Mouse (Mus musculus): ENCODE measurements around the gene Aff4. TPM values are rescaled to one million over a fixed set of nuclear protein-coding genes. Genes with fewer than 3 reads are reported as not detected.

Aff4 gene
- polyA plus RNA-seq, 1 experiment from 2014 or later = 83.2 TPM

DNA sequence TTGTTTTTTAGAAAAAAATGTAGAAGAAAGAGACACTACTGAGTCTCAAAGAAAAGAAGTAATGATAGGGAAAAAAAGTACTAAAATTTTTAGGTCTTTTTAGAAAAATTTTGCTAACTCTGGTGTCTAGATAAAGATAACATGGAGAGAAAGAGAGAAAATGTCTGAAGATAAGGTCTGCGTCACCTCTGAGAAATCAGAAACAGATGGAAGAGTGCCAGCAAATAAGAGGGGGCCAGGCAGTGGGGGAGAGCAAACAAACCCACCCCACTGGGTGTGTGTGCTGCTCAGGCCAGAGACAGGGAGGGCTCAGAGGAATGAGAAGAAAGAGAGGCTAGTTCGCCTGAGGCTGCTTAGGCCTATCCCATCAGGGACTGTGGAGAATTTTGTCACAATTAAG, 4.9 kb upstream of the Aff4 start:
- Histone ChIP-seq H3K9ac (no peak overlapping the region), H3K27ac (no peak overlapping the region), H3K36me3 (no peaks in the 10 kb centered on the region), H3K27me3 (no peaks in the 10 kb centered on the region), H3K4me1 (no peaks in the 10 kb centered on the region), H3K4me2 (replicated peaks) (no peak overlapping the region), H3K9me3 (replicated peaks) (no peaks in the 10 kb centered on the region), H3K4me3 (no peak overlapping the region)
- WGBS = 60% methylated on average over 2 of the region's 2 CpGs
- ATAC-seq (ENCODE audit: low FRiP score) = no peak

DNA sequence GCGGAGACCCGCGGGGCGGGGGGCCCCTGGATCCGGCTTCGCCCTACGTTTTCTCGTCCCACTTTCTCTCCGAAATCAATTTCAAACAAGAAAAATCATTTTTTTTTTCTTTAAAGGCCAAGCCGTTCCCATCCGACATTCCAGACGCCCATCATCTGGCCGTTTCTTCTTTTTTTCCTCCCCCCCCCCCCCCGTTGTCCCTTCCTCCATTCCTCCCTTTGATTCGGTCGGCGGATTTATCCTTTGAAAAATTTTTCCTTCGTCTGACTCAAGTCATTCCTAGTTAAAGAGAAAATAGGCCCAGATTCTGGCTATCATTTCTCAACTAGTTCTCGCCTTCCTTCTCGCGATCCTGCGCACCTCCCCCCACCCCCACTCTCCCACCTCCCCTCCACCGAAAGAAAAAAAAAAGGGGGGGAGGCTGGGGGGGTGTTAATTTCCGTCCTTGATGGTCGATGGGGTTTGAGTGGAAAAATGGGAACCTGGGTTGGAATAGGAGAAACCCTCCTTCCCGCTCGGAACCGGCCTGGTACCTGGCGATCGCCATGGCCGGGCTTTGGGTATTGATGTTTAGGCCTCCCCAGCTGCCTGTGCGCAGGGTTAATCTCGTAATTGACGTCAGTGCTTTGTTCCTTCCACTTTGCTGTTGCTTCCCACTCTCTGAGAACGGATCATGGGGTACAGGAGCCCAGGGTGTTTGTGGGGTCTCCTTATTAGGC, 750 bp downstream of the Aff4 start:
- peak; percentile 29; the same call in 1 of the 2 replicates for ATAC-seq (ENCODE audit: low FRiP score)
- Histone ChIP-seq H3K36me3 (no peaks in the 10 kb centered on the region), H3K4me1 (peaks cover 11% of the 10 kb centered on the region), H3K4me3 (peak overlapping the region; percentile 99), H3K9me3 (replicated peaks) (no peaks in the 10 kb centered on the region), H3K4me2 (replicated peaks) (peak overlapping the region; percentile 66), H3K27me3 (no peaks in the 10 kb centered on the region), H3K9ac (peak overlapping the region; percentile 98), H3K27ac (peak overlapping the region; percentile 96)
- 1% methylated on average over 34 of the region's 35 CpGs for WGBS

GRCm38 (mm10) chr11:53351943-53352590, 1.4 kb downstream of the Aff4 start:
- WGBS = 5% methylated on average over 14 of the region's 14 CpGs
- peak overlapping the region; percentile 66 for H3K4me2 ChIP-seq (replicated peaks)
- no peaks in the 10 kb centered on the region for H3K9me3 ChIP-seq (replicated peaks)
- peak overlapping the region; percentile 99 for H3K4me3 ChIP-seq
- H3K36me3 ChIP-seq = no peaks in the 10 kb centered on the region
- peaks cover 11% of the 10 kb centered on the region for H3K4me1 ChIP-seq
- peak overlapping the region; percentile 96 for H3K27ac ChIP-seq
- no peak for ATAC-seq (ENCODE audit: low FRiP score)
- H3K27me3 ChIP-seq = no peaks in the 10 kb centered on the region
- peak overlapping the region; percentile 98 for H3K9ac ChIP-seq

GRCm38 (mm10) chr11:53358504-53359155, 8.0 kb downstream of the Aff4 start:
- Histone ChIP-seq H3K4me3 (no peak overlapping the region), H3K4me1 (0 out of 2 replicates have a peak, but pooled peaks cover 4% of the 10 kb centered on the region), H3K36me3 (0 out of 2 replicates have a peak, but pooled peaks cover 2% of the 10 kb centered on the region), H3K9me3 (replicated peaks) (no peaks in the 10 kb centered on the region), H3K9ac (no peak overlapping the region), H3K4me2 (replicated peaks) (no peak overlapping the region), H3K27me3 (no peaks in the 10 kb centered on the region), H3K27ac (no peak overlapping the region)
- ATAC-seq (ENCODE audit: low FRiP score) = no peak
- WGBS = 96% methylated on average over 5 of the region's 5 CpGs

DNA sequence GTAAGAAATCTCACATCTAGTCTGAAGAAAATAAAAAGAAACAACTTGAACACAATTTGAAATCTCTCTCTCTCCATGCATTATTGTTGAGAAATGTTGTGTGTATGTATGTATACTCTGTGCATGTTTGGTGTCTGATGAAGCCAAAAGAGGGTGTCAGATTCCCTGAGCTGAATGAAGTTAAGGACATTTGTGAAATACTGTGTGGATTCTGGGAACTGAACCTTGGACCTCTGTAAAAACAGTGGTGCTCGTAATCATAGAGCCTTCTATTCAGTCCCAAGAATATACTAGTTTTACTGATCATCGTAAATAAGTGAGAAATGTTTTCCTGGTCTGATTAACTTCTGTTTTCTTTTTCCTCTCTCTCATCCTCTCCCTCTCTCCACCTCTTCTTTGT, 16.4 kb downstream of the Aff4 start:
- Histone ChIP-seq H3K27me3 (no peaks in the 10 kb centered on the region), H3K9me3 (replicated peaks) (no peaks in the 10 kb centered on the region), H3K4me1 (no peaks in the 10 kb centered on the region), H3K36me3 (peaks cover 14% of the 10 kb centered on the region), H3K9ac (no peak overlapping the region), H3K4me3 (no peak overlapping the region), H3K4me2 (replicated peaks) (no peak overlapping the region), H3K27ac (no peak overlapping the region)
- no peak for ATAC-seq (ENCODE audit: low FRiP score)
- 98% methylated on average over 2 of the region's 2 CpGs for WGBS

DNA sequence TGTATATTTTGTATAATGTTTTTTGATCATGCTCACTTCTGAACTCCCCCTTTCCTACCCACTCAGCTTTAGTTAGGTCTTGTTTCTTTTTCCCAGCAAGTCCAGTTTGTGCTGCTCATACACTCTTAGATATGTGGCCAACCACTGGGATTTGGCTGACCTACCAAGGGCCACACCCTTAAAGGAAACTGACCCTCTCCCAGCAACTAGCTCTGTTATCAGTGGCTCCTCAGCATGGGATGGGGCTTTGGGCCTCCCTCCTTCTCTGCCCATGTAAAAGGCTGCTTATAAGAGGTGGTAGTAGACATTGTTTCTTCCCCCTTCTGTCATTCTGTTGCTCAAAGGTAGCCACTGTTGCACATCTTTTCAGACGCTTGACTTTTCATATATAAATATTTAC, 28.3 kb downstream of the Aff4 start:
- no peak overlapping the region for H3K4me3 ChIP-seq
- ATAC-seq (ENCODE audit: low FRiP score) = no peak
- 83% methylated on average over 1 of the region's 1 CpGs for WGBS
- H3K36me3 ChIP-seq = peaks cover 43% of the 10 kb centered on the region
- H3K9ac ChIP-seq = no peak overlapping the region
- no peaks in the 10 kb centered on the region for H3K9me3 ChIP-seq (replicated peaks)
- H3K4me2 ChIP-seq (replicated peaks) = no peak overlapping the region
- H3K27ac ChIP-seq = no peak overlapping the region
- 0 out of 2 replicates have a peak, but pooled peaks cover 2% of the 10 kb centered on the region for H3K4me1 ChIP-seq
- H3K27me3 ChIP-seq = no peaks in the 10 kb centered on the region

- H3K4me1 ChIP-seq = 0 out of 2 replicates have a peak, but pooled peaks cover 1% of the 10 kb centered on the region
- H3K27ac ChIP-seq = no peak overlapping the region
- H3K4me3 ChIP-seq = no peak overlapping the region
- 96% methylated on average over 2 of the region's 2 CpGs for WGBS
- H3K4me2 ChIP-seq (replicated peaks) = no peak overlapping the region
- no peak overlapping the region for H3K9ac ChIP-seq
- H3K36me3 ChIP-seq = peaks cover 31% of the 10 kb centered on the region
- no peak for ATAC-seq (ENCODE audit: low FRiP score)
- H3K27me3 ChIP-seq = no peaks in the 10 kb centered on the region
- H3K9me3 ChIP-seq (replicated peaks) = no peaks in the 10 kb centered on the region
Measured at GRCm38 (mm10) chr11:53383758-53384428, 33.3 kb downstream of the Aff4 start.

DNA sequence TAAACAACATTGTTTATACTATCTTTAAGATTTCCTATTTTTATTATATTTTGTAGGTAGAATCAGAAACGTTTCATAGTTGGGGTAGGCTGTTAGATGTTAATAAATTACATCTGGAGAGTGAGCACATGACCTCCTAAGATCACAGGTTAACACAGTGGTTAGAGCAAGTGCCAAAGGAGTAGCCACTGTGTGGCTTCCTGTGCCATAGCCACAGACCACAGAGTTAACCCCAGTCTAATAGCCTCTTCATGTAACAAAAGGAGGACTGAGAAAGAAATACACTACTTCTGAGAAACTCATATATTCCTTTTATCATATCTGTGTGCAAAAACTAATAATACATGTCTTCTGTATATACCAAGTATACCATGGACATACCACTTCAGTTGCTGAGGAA, 43.2 kb downstream of the Aff4 start:
- Histone ChIP-seq H3K4me1 (no peaks in the 10 kb centered on the region), H3K36me3 (peaks cover 45% of the 10 kb centered on the region), H3K27me3 (no peaks in the 10 kb centered on the region), H3K4me2 (replicated peaks) (no peak overlapping the region), H3K9ac (no peak overlapping the region), H3K9me3 (replicated peaks) (no peaks in the 10 kb centered on the region), H3K4me3 (no peak overlapping the region), H3K27ac (no peak overlapping the region)
- ATAC-seq (ENCODE audit: low FRiP score) = no peak
- WGBS = 93% methylated on average over 1 of the region's 1 CpGs

DNA sequence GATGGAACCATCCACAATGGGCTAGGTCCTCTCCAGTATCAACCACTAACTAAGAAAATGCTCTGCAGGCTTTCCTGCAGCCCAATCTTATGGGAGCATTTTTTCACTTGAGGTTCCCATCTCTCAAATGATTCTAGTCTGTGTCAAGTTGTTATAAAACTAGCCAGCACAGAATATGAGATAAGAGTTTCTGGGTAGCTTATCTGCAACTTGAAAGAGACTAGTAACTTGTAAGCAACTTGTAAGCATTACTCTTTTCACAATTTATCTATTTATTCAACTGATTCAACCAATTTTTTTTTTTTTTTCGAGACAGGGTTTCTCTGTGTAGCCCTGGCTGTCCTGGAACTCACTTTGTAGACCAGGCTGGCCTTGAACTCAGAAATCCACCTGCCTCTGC, 53.0 kb downstream of the Aff4 start:
- Histone ChIP-seq H3K4me1 (no peaks in the 10 kb centered on the region), H3K4me2 (replicated peaks) (no peak overlapping the region), H3K27ac (no peak overlapping the region), H3K4me3 (no peak overlapping the region), H3K36me3 (peaks cover 86% of the 10 kb centered on the region), H3K27me3 (no peaks in the 10 kb centered on the region), H3K9ac (no peak overlapping the region), H3K9me3 (replicated peaks) (no peaks in the 10 kb centered on the region)
- ATAC-seq (ENCODE audit: low FRiP score) = no peak
- 79% methylated on average over 1 of the region's 1 CpGs for WGBS

DNA sequence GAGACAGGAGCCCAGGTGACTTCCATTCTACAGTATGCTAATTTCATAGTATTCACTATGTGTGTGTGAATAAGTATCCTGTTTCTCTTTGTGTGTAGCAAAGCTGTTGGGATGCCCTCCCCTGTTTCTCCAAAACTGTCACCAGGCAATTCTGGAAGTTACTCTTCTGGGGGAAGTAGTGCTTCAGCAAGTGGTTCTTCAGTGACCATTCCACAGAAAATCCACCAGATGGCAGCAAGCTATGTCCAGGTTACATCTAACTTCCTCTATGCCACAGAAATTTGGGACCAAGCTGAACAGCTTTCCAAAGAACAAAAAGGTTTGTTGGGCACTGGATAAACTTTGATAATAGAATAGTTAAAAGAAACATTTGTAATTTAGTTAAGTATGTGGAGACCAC, 61.1 kb downstream of the Aff4 start:
- H3K9me3 ChIP-seq (replicated peaks) = no peaks in the 10 kb centered on the region
- ATAC-seq (ENCODE audit: low FRiP score) = no peak
- H3K9ac ChIP-seq = no peak overlapping the region
- no peak overlapping the region for H3K4me2 ChIP-seq (replicated peaks)
- no peak overlapping the region for H3K27ac ChIP-seq
- H3K27me3 ChIP-seq = no peaks in the 10 kb centered on the region
- no peak overlapping the region for H3K4me3 ChIP-seq
- H3K36me3 ChIP-seq = peaks cover 88% of the 10 kb centered on the region
- H3K4me1 ChIP-seq = no peaks in the 10 kb centered on the region

- Histone ChIP-seq H3K4me3 (no peak overlapping the region), H3K27me3 (no peaks in the 10 kb centered on the region), H3K4me2 (replicated peaks) (no peak overlapping the region), H3K27ac (no peak overlapping the region), H3K4me1 (no peaks in the 10 kb centered on the region), H3K36me3 (peaks cover 91% of the 10 kb centered on the region), H3K9ac (no peak overlapping the region), H3K9me3 (replicated peaks) (no peaks in the 10 kb centered on the region)
- ATAC-seq (ENCODE audit: low FRiP score) = no peak
- WGBS = over 99% methylated on average over 4 of the region's 4 CpGs
Measured at GRCm38 (mm10) chr11:53413871-53414270, 63.2 kb downstream of the Aff4 start.

GRCm38 (mm10) chr11:53418048-53418447, 67.4 kb downstream of the Aff4 start:
- Histone ChIP-seq H3K4me3 (no peak overlapping the region), H3K36me3 (peaks cover 77% of the 10 kb centered on the region), H3K27me3 (no peaks in the 10 kb centered on the region), H3K4me2 (replicated peaks) (no peak overlapping the region), H3K27ac (no peak overlapping the region), H3K4me1 (no peaks in the 10 kb centered on the region), H3K9ac (no peak overlapping the region), H3K9me3 (replicated peaks) (no peaks in the 10 kb centered on the region)
- no peak for ATAC-seq (ENCODE audit: low FRiP score)
